Mouse (Mus musculus) C2C12 (cell line): ENCODE data around the gene Synpr.

Experiments
- CTCF ChIP-seq: IDR thresholded peaks from one replicate; pipeline ENCODE4 v1.5.1; 2011; ENCODE audit not compliant: control insufficient read depth, insufficient read depth, insufficient read length
- FOSL1 ChIP-seq: IDR thresholded peaks from one replicate; pipeline ENCODE4 v1.8.0; 2011; ENCODE audit warnings: mild to moderate bottlenecking, low read length; ENCODE audit not compliant: poor library complexity, insufficient read depth, severe bottlenecking
- MAX ChIP-seq: IDR thresholded peaks from one replicate; pipeline ENCODE4 v1.6.1; 2011; ENCODE audit warnings: mild to moderate bottlenecking, control low read depth
- MYOG ChIP-seq: IDR thresholded peaks from one replicate; pipeline ENCODE4 v1.6.1; 2011; ENCODE audit not compliant: control insufficient read depth, insufficient read length; ENCODE audit errors: extremely low read depth
- USF1 ChIP-seq: IDR thresholded peaks from one replicate; pipeline ENCODE4 v1.6.1; 2011; ENCODE audit warnings: low read depth, mild to moderate bottlenecking, control low read depth, moderate library complexity

DNA sequence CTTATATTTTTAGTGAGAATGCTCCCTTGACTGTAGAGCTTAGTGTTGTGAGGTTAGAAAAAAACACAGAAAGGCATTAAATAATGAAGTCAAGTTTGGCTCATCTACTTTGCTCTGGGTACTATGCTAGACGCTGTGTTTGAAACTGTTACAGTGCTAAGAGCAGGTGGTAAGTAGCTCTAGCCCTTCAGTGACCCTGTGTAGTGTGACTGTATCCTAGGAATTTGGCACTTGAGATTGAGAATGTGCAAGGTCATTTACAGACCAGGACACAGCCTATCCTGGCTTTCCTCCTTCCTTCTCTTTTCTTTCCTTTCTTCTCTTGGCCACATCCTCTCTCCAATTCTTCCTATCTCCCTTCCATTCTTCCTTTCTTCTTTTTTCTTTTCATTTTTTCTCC, 127.1 kb downstream of the Synpr start:
- no peak for TF ChIP-seq CTCF
- TF ChIP-seq MAX = no peak
- no peak for TF ChIP-seq USF1
- no peak for TF ChIP-seq FOSL1
- TF ChIP-seq MYOG = no peak
